In the genomic region with DNA sequence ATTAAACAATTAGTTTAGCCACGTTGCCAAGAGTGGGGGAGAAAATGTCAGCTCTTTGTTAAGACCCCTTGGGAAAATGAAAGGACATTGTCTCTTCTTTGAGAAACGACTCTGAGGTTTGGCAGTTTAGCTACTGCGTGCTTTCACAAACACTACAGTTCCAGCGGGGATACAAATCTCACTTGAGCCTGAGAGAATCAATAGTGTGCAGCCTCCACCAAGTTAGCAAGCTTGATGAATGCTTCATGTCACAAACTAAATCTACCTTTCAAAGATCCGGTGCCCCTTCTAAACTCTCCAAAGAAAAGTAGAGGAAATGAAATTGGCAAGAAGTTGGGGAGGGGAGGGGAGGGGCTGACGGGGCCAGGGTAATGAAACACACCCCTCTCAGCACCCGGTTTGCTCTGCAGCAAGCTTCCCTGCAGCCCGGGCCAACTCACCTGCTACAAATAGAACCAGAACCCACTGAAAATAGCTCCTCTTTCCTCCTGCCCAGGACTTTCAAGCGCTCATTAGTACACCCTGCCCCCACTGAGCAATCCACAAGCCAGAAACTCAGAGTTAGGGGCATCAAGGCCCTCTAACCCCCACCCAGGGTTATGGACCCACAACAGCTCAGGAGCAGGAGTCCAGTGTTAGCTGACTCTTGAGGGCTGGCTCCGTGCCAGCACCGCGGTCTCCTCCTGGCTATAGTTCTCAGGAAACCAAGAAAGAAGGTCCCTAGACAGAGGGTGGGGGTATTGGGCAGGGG, we compare ENCODE assay signal across 9 mouse cellular contexts. TPM values are rescaled to one million over a fixed set of nuclear protein-coding genes. Genes with fewer than 3 reads are reported as not detected.
DNase-seq lines count a peak whose midpoint lies in the region; ATAC-seq lines count a peak whose summit lies in the region.
"Had no signal": no experiment of that assay in that cellular context is flagged by ENCODE, and none has a peak within 500 bp of the region (broad histone marks: within the 10 kb centered on the region; RNA-seq: fewer than 3 reads in every experiment).

No protein-coding gene starts in this region.

- peak overlapping the region; percentile 55 for H3K9ac ChIP-seq in heart, embryonic 16.5 days (ENCODE audit: low read length)
- no peak overlapping the region for H3K9ac ChIP-seq in limb, embryonic 13.5 days
- H3K9ac ChIP-seq: embryonic facial prominence, embryonic 12.5 days had no signal

- H3K27ac ChIP-seq in heart, embryonic 16.5 days (ENCODE audit: low read length): peak overlapping the region; percentile 71
- no peak overlapping the region for H3K27ac ChIP-seq in limb, embryonic 13.5 days
- H3K27ac ChIP-seq: embryonic facial prominence, embryonic 12.5 days had no signal

- H3K4me3 ChIP-seq in heart, embryonic 16.5 days (ENCODE audit: low read length): no peak overlapping the region
- no peak overlapping the region for H3K4me3 ChIP-seq in limb, embryonic 13.5 days
- H3K4me3 ChIP-seq: embryonic facial prominence, embryonic 12.5 days had no signal

- DNase-seq in adrenal gland, adult (ENCODE audit: inconsistent age in 2 of 2, low spot score in 1 of 2): peak; percentile 33 to 73
- DNase-seq in adrenal gland, adult 8-10 months: no peak
- DNase-seq in spleen, postnatal 10 days (ENCODE audit: low spot score in 2 of 2): peak; percentile 34 to 50
- no peak for DNase-seq in spleen, postnatal 36 days (ENCODE audit: low spot score in 2 of 2)
- peak; percentile 27 for DNase-seq in splenic B cell, adult 2 months (ENCODE audit: low read depth, low spot score)
- DNase-seq in layer of hippocampus, adult 9-11 months: no peak

- peaks cover 28% of the 10 kb centered on the region for H3K4me1 ChIP-seq in heart, embryonic 16.5 days (ENCODE audit: control insufficient read depth, insufficient read depth, low read length)
- peaks cover 20% of the 10 kb centered on the region for H3K4me1 ChIP-seq in limb, embryonic 13.5 days

- H3K36me3 ChIP-seq in heart, embryonic 16.5 days (ENCODE audit: control insufficient read depth, insufficient read depth): no peaks in the 10 kb centered on the region
- no peaks in the 10 kb centered on the region for H3K36me3 ChIP-seq in limb, embryonic 13.5 days
- H3K36me3 ChIP-seq in splenic B cell, adult 2 months (ENCODE audit: control insufficient read depth, insufficient read depth, low read length, poor library complexity, severe bottlenecking): no peaks in the 10 kb centered on the region
- H3K36me3 ChIP-seq: embryonic facial prominence, embryonic 12.5 days had no signal

- 24% methylated on average over 12 of the region's 12 CpGs for WGBS in heart, embryonic 16.5 days
- WGBS in limb, embryonic 13.5 days: 28% methylated on average over 12 of the region's 12 CpGs

- H3K4me2 ChIP-seq in heart, embryonic 16.5 days (ENCODE audit: low read depth, low read length): peak overlapping the region; percentile 50
- peak overlapping the region; percentile 38 for H3K4me2 ChIP-seq in limb, embryonic 13.5 days (replicated peaks)
- H3K4me2 ChIP-seq: embryonic facial prominence, embryonic 12.5 days had no signal

- H3K9me3 ChIP-seq in heart, embryonic 16.5 days (replicated peaks; ENCODE audit: control insufficient read depth, low read length): no peaks in the 10 kb centered on the region
- no peaks in the 10 kb centered on the region for H3K9me3 ChIP-seq in limb, embryonic 13.5 days
- H3K9me3 ChIP-seq: embryonic facial prominence, embryonic 12.5 days had no signal

- no peaks in the 10 kb centered on the region for H3K27me3 ChIP-seq in heart, embryonic 16.5 days (ENCODE audit: control insufficient read depth, insufficient read depth, low read length)
- H3K27me3 ChIP-seq in limb, embryonic 13.5 days: no peaks in the 10 kb centered on the region
- H3K27me3 ChIP-seq in splenic B cell, adult 2 months (ENCODE audit: control insufficient read depth, insufficient read depth, low read length, poor library complexity, severe bottlenecking): no peaks in the 10 kb centered on the region
- H3K27me3 ChIP-seq: embryonic facial prominence, embryonic 12.5 days had no signal

- peak; percentile 84 for ATAC-seq in heart, embryonic 16.5 days (replicated peaks; ENCODE audit: extremely low read depth, insufficient read depth, low FRiP score)
- no peak for ATAC-seq in limb, embryonic 13.5 days (ENCODE audit: low FRiP score, low read depth)

RNA-seq across cellular contexts. Expression of gene Mtmr3, which starts 8.2 kb away (rescaled TPM):
- 10 to 100 TPM; 60.9 to 82.3 (median 74.2) TPM for total RNA-seq in adrenal gland, adult 8-10 months (2022)
- 21.2 and 24.3 TPM in 2 replicates for polyA plus RNA-seq in heart, embryonic 16.5 days (2015; fragmentation: Nextera tagmentation; extraction: Ambion mirVana)
- polyA plus RNA-seq in limb, embryonic 13.5 days (2015; fragmentation: Nextera tagmentation; extraction: Ambion mirVana): 27.6 and 30.4 TPM in 2 replicates

RNA-seq across cellular contexts. Expression of gene Gm11032, which starts 17.0 kb away (rescaled TPM):
- total RNA-seq in adrenal gland, adult 8-10 months (2022): not detected
- not detected in 2 replicates for polyA plus RNA-seq in heart, embryonic 16.5 days (2015; fragmentation: Nextera tagmentation; extraction: Ambion mirVana)
- not detected in 2 replicates for polyA plus RNA-seq in limb, embryonic 13.5 days (2015; fragmentation: Nextera tagmentation; extraction: Ambion mirVana)
- polyA plus RNA-seq: embryonic facial prominence, embryonic 12.5 days had no signal

RNA-seq across cellular contexts. Expression of gene Ascc2, which starts 34.7 kb away (rescaled TPM):
- 10 to 100 TPM; 51.6 to 58.6 (median 54.9) TPM for total RNA-seq in adrenal gland, adult 8-10 months (2022)
- polyA plus RNA-seq in heart, embryonic 16.5 days (2015; fragmentation: Nextera tagmentation; extraction: Ambion mirVana): 21.1 and 22.0 TPM in 2 replicates
- 31.0 and 33.5 TPM in 2 replicates for polyA plus RNA-seq in limb, embryonic 13.5 days (2015; fragmentation: Nextera tagmentation; extraction: Ambion mirVana)

Comparison
In these comparisons a context has a peak if more than half of its experiments do, and no peak if none do; other contexts are left out.
1. DNase-seq: peak in adrenal gland, adult (2 of 2), spleen, postnatal 10 days (2 of 2) and splenic B cell, adult 2 months (single experiment); none in adrenal gland, adult 8-10 months (single experiment), spleen, postnatal 36 days (0 of 2) and layer of hippocampus, adult 9-11 months (single experiment).